Mouse (Mus musculus) cortical plate, adult 2 months (tissue): ENCODE data around the gene Crim1. TPM values are rescaled to one million over a fixed set of nuclear protein-coding genes. Genes with fewer than 3 reads are reported as not detected.

ENCODE experiments used
- H3K27ac ChIP-seq: fragments of 200-500 bp; 2 replicates; pipeline ENCODE4 v1.5.1; 2012; ENCODE audit warnings: low read length, control low read depth, inconsistent platforms; ENCODE audit not compliant: insufficient read depth
- H3K4me1 ChIP-seq: fragments of 200-500 bp; 2 replicates; pipeline ENCODE4 v1.6.1; 2011; ENCODE audit warnings: low read length; ENCODE audit not compliant: control insufficient read depth, insufficient read depth
- H3K4me3 ChIP-seq: fragments of 200-500 bp; 2 replicates; pipeline ENCODE4 v1.5.1; 2011; ENCODE audit warnings: mild to moderate bottlenecking, low read length, control low read depth; ENCODE audit not compliant: insufficient read depth
- CTCF ChIP-seq: fragments of 200-500 bp; IDR thresholded peaks from 2 replicates; pipeline ENCODE4 v1.5.1; 2011; ENCODE audit warnings: mild to moderate bottlenecking, control low read depth, low read length; ENCODE audit not compliant: insufficient read depth; ENCODE audit errors: extremely low read depth
- POLR2A ChIP-seq: fragments of 200-500 bp; IDR thresholded peaks from 2 replicates; pipeline ENCODE4 v1.6.1; 2011; ENCODE audit warnings: mild to moderate bottlenecking, low read length, control low read depth; ENCODE audit not compliant: insufficient read depth; ENCODE audit errors: extremely low read depth
- polyA plus RNA-seq: library from polyadenylated mRNA; depleted of rRNA; stranded (reverse); fragments of >200 nt; gene quantifications from 2 replicates; pipeline ENCODE4 v1.2.3, GENCODE M21; 2012

Crim1 gene
- polyA plus RNA-seq, 1 experiment: 33.5 TPM

- TF ChIP-seq POLR2A: no peak
- no peak for TF ChIP-seq CTCF
- Histone ChIP-seq H3K4me1 (peaks cover 2% of the 10 kb centered on the region), H3K4me3 (no peak overlapping the region), H3K27ac (no peak overlapping the region)
These were observed 7.2 kb downstream of the Crim1 start for GRCm38 (mm10) chr17:78207246-78207645.

DNA sequence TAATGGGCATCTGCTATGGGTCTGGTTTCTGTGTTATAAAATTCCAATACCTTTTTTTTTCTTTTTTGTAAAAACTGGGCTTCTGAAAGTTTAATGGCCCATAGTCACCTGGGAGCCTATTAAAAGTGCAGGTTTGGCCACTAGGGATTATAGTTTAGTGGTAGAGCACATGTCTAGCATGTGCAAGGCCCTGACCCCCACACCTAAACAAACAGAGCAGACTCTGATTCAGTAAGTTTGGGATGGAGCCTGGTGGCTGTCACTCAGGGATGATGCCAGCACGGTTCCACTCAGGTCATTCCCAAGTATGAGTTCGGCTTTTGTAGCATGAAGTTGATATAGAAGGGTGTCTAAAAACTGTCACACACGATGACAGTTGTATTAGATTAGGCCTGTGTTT is 8.8 kb downstream of the Crim1 start:
- Histone ChIP-seq H3K27ac (no peak overlapping the region), H3K4me3 (no peak overlapping the region), H3K4me1 (no peaks in the 10 kb centered on the region)
- TF ChIP-seq POLR2A (no peak), CTCF (no peak)

DNA sequence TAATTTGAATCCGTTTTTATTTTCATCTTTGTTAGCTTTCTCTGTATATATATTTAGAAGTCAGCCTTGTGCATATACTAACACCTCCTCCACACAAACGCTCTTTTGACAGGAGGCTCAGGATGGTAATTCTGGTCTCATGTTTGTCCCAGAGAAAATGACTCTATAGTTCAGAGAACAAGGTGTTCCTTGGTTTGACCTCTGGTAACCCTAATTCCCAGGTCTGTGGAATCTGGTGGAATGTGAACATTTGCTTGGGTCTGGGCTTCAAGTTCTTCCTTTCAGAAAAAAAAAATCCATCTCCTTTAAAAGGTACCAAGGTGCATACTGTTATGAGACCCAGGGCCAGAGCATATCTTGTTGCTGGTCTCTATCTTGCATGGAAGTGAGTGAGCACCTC is 9.6 kb downstream of the Crim1 start:
- Histone ChIP-seq H3K4me1 (no peaks in the 10 kb centered on the region), H3K27ac (no peak overlapping the region), H3K4me3 (no peak overlapping the region)
- no peak for TF ChIP-seq POLR2A
- no peak for TF ChIP-seq CTCF

DNA sequence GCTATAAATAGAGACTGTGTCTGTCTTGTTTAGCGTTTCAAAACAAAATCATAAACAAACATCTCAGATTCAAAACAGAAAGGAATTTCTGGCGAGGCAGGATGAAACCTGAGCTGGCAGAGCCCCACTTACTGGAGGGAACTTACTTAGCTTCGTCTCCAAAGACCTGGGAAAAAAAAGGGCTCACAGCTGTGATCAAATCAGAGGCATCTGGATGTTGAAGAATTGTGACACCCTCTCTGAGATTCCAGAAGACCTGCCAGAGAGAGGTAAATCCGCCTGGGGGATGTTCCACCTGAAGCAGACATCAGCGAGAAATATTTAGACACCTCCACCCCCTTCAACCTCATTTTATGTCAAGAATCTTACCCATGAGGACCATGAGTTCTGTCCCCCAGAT is 11.8 kb downstream of the Crim1 start:
- TF ChIP-seq CTCF: no peak
- no peak for TF ChIP-seq POLR2A
- H3K4me3 ChIP-seq: no peak overlapping the region
- H3K4me1 ChIP-seq: no peaks in the 10 kb centered on the region
- H3K27ac ChIP-seq: no peak overlapping the region

DNA sequence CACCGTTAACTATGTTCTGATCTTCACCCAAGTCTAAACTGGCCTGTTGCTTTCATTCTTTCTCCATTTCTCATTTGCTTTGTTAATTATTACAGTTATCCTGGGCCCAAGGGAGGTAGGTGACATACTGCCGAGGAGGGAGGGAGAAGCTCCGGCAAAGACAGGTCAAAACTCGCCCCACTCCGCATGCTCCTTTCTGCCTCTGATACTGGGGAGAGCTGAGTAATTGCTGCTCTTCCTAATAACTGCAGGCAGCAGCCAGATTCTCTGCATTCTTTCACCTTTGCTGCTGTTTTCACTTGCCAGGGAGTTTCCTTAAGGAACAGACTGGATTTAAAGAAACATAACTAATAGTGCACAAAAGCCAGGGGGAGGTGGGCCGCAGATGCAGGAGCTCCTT is 13.1 kb downstream of the Crim1 start:
- Histone ChIP-seq H3K4me1 (no peaks in the 10 kb centered on the region), H3K4me3 (no peak overlapping the region), H3K27ac (no peak overlapping the region)
- TF ChIP-seq POLR2A: no peak
- TF ChIP-seq CTCF: no peak

- Histone ChIP-seq H3K27ac (no peak overlapping the region), H3K4me3 (no peak overlapping the region), H3K4me1 (peaks cover 1% of the 10 kb centered on the region; the same call in 1 of the 2 replicates)
- no peak for TF ChIP-seq CTCF
- TF ChIP-seq POLR2A: no peak
These were observed 16.5 kb downstream of the Crim1 start for GRCm38 (mm10) chr17:78216526-78216925.

- no peak overlapping the region for H3K27ac ChIP-seq
- H3K4me3 ChIP-seq: no peak overlapping the region
- TF ChIP-seq CTCF: no peak
- no peak for TF ChIP-seq POLR2A
- H3K4me1 ChIP-seq: peaks cover 3% of the 10 kb centered on the region; the same call in 1 of the 2 replicates
These were observed 17.4 kb downstream of the Crim1 start for GRCm38 (mm10) chr17:78217406-78217805.

- TF ChIP-seq POLR2A: no peak
- no peak for TF ChIP-seq CTCF
- H3K4me1 ChIP-seq: peaks cover 3% of the 10 kb centered on the region; the same call in 1 of the 2 replicates
- H3K4me3 ChIP-seq: no peak overlapping the region
- H3K27ac ChIP-seq: no peak overlapping the region
These were observed 18.6 kb downstream of the Crim1 start for GRCm38 (mm10) chr17:78218506-78219232.

DNA sequence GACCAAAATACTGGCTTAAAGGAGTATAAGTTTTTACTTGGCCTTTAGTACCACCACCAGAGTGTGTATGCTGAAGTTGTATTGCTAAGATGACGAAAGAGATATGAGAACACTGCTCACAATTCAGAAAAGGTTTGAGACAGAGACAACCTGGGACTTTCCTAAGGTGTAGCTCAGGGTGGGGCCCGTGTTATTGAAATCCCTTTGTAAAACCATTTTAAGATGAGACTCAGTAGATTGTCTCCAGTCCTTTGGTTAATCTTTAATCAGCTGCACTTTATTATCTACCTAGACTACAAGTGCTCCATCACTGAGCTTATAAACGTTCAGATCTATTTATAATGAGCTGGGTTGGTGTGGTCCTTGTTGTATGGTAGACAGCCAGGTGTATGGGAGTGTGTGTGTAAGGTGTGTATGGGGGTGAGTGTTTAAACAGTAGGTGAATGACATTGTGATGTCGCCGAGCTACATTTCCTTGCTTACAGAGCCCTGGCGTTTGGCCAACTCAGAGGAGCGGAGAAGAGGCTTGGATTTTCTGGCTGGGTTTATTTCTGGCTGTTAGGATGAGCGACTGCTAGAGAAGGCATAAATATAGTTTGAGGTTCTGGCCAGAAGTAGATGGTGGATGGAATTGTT is 21.1 kb downstream of the Crim1 start:
- Histone ChIP-seq H3K27ac (no peak overlapping the region), H3K4me3 (no peak overlapping the region), H3K4me1 (peaks cover 6% of the 10 kb centered on the region; the same call in 1 of the 2 replicates)
- no peak for TF ChIP-seq POLR2A

DNA sequence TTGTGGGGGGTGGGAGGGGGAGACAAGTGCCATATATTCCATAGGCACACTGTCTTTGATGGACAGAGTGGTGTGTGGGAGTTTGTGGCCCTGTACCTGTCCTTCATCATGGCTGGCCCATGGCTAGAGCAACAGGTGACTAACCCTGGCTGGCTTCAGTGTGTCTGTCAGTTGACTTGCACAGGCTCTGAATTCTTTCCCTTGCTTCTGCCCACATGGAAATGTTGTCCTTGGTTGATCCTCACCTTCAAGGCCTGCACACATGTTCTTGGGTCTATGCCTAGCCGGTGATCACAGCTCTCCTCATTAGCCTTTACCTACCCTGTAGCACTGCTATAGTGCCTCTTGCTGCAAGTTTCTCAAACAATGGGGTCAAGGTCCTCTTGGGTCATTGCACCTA is 21.8 kb downstream of the Crim1 start:
- H3K27ac ChIP-seq: no peak overlapping the region
- no peak for TF ChIP-seq CTCF
- TF ChIP-seq POLR2A: no peak
- H3K4me1 ChIP-seq: peaks cover 7% of the 10 kb centered on the region; the same call in 1 of the 2 replicates
- no peak overlapping the region for H3K4me3 ChIP-seq
